Mouse (Mus musculus): ENCODE results near the gene Flnb. TPM values are rescaled to one million over a fixed set of nuclear protein-coding genes. Genes with fewer than 3 reads are reported as not detected.
A peak's percentile ranks its signal among the peaks of the same experiment; 100 is the strongest.

Gene Flnb
- polyA plus RNA-seq, 1 experiment from 2014 or later, result 13.6 TPM

DNA sequence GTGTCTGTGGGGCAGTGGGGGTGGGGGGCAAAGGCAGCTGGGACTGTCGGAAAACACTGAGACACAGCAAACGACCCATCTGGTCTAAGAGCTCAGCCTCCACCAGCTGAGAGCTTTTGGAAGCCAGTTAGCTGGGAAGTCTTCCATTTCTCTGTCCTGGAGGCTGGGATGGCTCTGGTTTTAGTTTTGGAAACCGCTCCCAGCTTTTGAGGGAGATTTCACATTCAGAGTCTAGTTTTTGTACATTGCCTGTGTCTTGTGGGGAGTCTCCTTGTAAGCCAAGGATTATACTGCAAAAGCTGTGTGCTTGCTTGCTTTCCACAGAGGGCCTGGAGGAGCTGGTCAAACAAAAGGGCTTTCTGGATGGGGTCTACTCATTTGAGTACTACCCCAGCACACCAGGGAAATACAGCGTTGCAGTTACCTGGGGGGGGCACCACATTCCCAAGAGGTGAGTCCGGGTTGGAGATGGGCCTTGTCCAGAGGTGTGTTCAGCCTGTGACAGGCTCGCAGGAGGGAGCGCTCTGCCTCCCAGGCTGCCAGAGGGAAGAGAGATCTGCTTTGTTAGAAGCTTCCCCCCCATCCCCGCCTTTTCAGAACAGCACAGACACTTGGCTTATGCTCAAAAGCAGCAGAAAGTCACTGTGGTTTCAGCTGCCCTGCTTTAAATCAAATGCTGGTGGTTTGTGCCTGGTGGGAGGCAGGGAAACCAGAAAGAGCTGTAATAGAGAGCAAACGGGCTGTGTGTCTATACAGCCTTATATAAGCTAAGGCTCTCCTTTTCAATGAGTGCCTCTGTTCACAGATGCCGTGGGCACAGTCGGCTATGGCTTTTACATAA, 71.3 kb downstream of the Flnb start:
- H3K4me3 ChIP-seq (replicated peaks; ENCODE audit: low read depth, low read length), result no peak overlapping the region
- H3K9me3 ChIP-seq (ENCODE audit: control insufficient read depth, low read length), result no peaks in the 10 kb centered on the region
- no peaks in the 10 kb centered on the region for H3K27me3 ChIP-seq (ENCODE audit: control insufficient read depth, insufficient read depth, low read length)
- H3K9ac ChIP-seq (replicated peaks; ENCODE audit: low read length), result 0 out of 2 replicates have a peak overlapping the region, but pooled peaks have one; percentile 6
- H3K4me2 ChIP-seq (ENCODE audit: low read length), result no peak overlapping the region
- ATAC-seq (ENCODE audit: low FRiP score, low TSS enrichment) (peak; percentile 75), DNase-seq (peak; percentile 79)
- peaks cover 11% of the 10 kb centered on the region; the same call in 1 of the 2 replicates for H3K4me1 ChIP-seq (ENCODE audit: control insufficient read depth, insufficient read depth, low read length)
- H3K36me3 ChIP-seq (ENCODE audit: control insufficient read depth, insufficient read depth, low read length), result peaks cover 46% of the 10 kb centered on the region
- WGBS, result 45% methylated on average over 11 of the region's 11 CpGs
- H3K27ac ChIP-seq (replicated peaks; ENCODE audit: low read depth, low read length), result peak overlapping the region; percentile 74

DNA sequence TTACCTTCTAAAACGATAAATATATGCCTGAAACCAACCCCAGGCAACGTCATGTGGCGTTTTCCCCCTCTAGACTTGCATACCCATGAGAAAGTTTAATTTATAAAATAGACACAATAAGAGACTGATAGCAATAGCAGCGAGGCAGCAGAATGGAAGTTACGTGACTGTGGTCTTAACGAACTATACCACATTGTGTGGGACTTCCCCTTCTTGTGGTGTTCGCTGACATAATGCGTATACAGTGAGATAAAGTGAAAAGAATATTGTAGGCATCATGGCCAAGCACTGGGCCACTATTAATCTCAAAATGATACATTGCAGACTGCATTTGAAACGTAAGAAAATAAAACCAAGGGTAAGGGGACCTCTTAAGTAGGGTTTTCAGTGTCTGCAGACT, 72.1 kb downstream of the Flnb start:
- Histone ChIP-seq H3K9ac (replicated peaks; ENCODE audit: low read length) (no peak overlapping the region), H3K4me3 (replicated peaks; ENCODE audit: low read depth, low read length) (no peak overlapping the region), H3K36me3 (ENCODE audit: control insufficient read depth, insufficient read depth, low read length) (peaks cover 46% of the 10 kb centered on the region), H3K9me3 (ENCODE audit: control insufficient read depth, low read length) (no peaks in the 10 kb centered on the region), H3K27me3 (ENCODE audit: control insufficient read depth, insufficient read depth, low read length) (no peaks in the 10 kb centered on the region), H3K27ac (replicated peaks; ENCODE audit: low read depth, low read length) (peak overlapping the region; percentile 74), H3K4me2 (ENCODE audit: low read length) (no peak overlapping the region), H3K4me1 (ENCODE audit: control insufficient read depth, insufficient read depth, low read length) (peaks cover 11% of the 10 kb centered on the region; the same call in 1 of the 2 replicates)
- 81% methylated on average over 9 of the region's 9 CpGs for WGBS
- DNase-seq, result no peak
- ATAC-seq (ENCODE audit: low FRiP score, low TSS enrichment), result no peak

DNA sequence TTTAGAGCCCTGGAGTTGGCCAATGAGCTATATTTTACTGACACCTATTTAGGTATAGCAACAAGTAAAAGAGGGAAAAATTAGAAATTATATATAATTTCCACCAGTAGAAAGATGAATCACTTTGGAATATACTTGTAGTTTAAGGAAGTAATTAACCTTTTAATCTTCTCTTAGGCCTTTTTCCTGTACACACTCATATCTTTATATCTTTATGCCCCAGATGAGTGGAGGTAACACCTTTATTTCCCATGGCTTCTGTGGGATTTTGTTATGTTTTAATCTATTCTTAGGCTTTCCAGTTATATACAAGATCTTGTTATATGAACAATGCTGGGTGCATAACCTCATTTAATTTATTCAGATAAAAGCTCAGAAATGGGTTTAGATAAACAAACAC, 73.6 kb downstream of the Flnb start:
- no peak overlapping the region for H3K4me3 ChIP-seq (replicated peaks; ENCODE audit: low read depth, low read length)
- H3K4me2 ChIP-seq (ENCODE audit: low read length), result no peak overlapping the region
- no peaks in the 10 kb centered on the region for H3K27me3 ChIP-seq (ENCODE audit: control insufficient read depth, insufficient read depth, low read length)
- H3K9me3 ChIP-seq (ENCODE audit: control insufficient read depth, low read length), result no peaks in the 10 kb centered on the region
- DNase-seq (no peak), ATAC-seq (ENCODE audit: low FRiP score, low TSS enrichment) (no peak)
- no peak overlapping the region for H3K27ac ChIP-seq (replicated peaks; ENCODE audit: low read depth, low read length)
- peaks cover 11% of the 10 kb centered on the region; the same call in 1 of the 2 replicates for H3K4me1 ChIP-seq (ENCODE audit: control insufficient read depth, insufficient read depth, low read length)
- H3K36me3 ChIP-seq (ENCODE audit: control insufficient read depth, insufficient read depth, low read length), result peaks cover 46% of the 10 kb centered on the region
- no peak overlapping the region for H3K9ac ChIP-seq (replicated peaks; ENCODE audit: low read length)

DNA sequence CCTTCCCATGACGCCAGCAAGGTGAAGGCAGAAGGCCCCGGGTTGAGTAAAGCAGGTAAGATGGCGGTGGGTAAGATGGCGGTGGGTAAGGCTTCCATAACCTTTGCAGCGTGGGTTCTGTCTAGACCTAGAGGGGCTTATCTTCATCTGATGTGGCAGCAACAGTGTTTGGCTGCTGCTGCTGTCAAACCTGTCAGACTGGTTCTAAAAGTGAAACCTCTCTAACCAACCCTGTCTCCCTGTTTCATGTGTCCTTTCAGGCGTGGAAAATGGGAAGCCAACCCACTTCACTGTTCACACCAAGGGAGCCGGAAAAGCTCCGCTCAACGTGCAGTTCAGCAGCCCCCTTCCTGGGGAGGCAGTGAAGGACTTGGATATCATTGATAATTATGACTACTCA, 78.4 kb downstream of the Flnb start:
- Histone ChIP-seq H3K9ac (replicated peaks; ENCODE audit: low read length) (no peak overlapping the region), H3K4me2 (ENCODE audit: low read length) (no peak overlapping the region), H3K4me3 (replicated peaks; ENCODE audit: low read depth, low read length) (no peak overlapping the region), H3K4me1 (ENCODE audit: control insufficient read depth, insufficient read depth, low read length) (no peaks in the 10 kb centered on the region), H3K27me3 (ENCODE audit: control insufficient read depth, insufficient read depth, low read length) (no peaks in the 10 kb centered on the region), H3K27ac (replicated peaks; ENCODE audit: low read depth, low read length) (no peak overlapping the region), H3K36me3 (ENCODE audit: control insufficient read depth, insufficient read depth, low read length) (peaks cover 54% of the 10 kb centered on the region), H3K9me3 (ENCODE audit: control insufficient read depth, low read length) (no peaks in the 10 kb centered on the region)
- 94% methylated on average over 9 of the region's 9 CpGs for WGBS
- ATAC-seq (ENCODE audit: low FRiP score, low TSS enrichment), result no peak
- DNase-seq, result no peak

DNA sequence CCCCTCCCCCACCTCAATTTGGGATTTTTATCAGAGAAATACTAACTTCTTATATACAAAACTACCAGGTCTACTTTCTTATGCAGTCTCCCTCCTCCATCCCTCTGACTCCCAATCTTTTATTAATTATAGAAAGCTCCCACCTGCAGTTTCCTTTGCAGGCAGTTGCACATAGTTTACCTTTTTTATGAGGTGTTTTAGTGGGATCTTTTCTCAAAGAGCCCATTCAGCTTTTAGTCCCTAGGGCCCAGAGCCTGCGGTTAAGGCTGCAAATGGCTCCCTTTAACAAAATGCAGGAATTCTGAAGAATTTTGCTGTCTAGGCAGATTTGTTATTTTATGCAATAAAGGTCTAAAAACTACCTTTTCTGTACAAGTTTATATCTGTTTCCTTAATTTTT, 78.9 kb downstream of the Flnb start:
- Histone ChIP-seq H3K27ac (replicated peaks; ENCODE audit: low read depth, low read length) (no peak overlapping the region), H3K9ac (replicated peaks; ENCODE audit: low read length) (no peak overlapping the region), H3K4me2 (ENCODE audit: low read length) (no peak overlapping the region), H3K9me3 (ENCODE audit: control insufficient read depth, low read length) (no peaks in the 10 kb centered on the region), H3K36me3 (ENCODE audit: control insufficient read depth, insufficient read depth, low read length) (peaks cover 54% of the 10 kb centered on the region), H3K4me3 (replicated peaks; ENCODE audit: low read depth, low read length) (no peak overlapping the region), H3K4me1 (ENCODE audit: control insufficient read depth, insufficient read depth, low read length) (no peaks in the 10 kb centered on the region), H3K27me3 (ENCODE audit: control insufficient read depth, insufficient read depth, low read length) (no peaks in the 10 kb centered on the region)
- 94% methylated on average over 1 of the region's 1 CpGs for WGBS
- ATAC-seq (ENCODE audit: low FRiP score, low TSS enrichment) (no peak), DNase-seq (no peak)

GRCm38 (mm10) chr14:7899986-7900385, 82.2 kb downstream of the Flnb start:
- H3K4me3 ChIP-seq (replicated peaks; ENCODE audit: low read depth, low read length), result no peak overlapping the region
- no peaks in the 10 kb centered on the region for H3K4me1 ChIP-seq (ENCODE audit: control insufficient read depth, insufficient read depth, low read length)
- 89% methylated on average over 3 of the region's 3 CpGs for WGBS
- no peaks in the 10 kb centered on the region for H3K9me3 ChIP-seq (ENCODE audit: control insufficient read depth, low read length)
- H3K27me3 ChIP-seq (ENCODE audit: control insufficient read depth, insufficient read depth, low read length), result no peaks in the 10 kb centered on the region
- no peak overlapping the region for H3K4me2 ChIP-seq (ENCODE audit: low read length)
- H3K27ac ChIP-seq (replicated peaks; ENCODE audit: low read depth, low read length), result no peak overlapping the region
- no peak for DNase-seq
- ATAC-seq (ENCODE audit: low FRiP score, low TSS enrichment), result no peak
- H3K36me3 ChIP-seq (ENCODE audit: control insufficient read depth, insufficient read depth, low read length), result peaks cover 38% of the 10 kb centered on the region
- no peak overlapping the region for H3K9ac ChIP-seq (replicated peaks; ENCODE audit: low read length)

DNA sequence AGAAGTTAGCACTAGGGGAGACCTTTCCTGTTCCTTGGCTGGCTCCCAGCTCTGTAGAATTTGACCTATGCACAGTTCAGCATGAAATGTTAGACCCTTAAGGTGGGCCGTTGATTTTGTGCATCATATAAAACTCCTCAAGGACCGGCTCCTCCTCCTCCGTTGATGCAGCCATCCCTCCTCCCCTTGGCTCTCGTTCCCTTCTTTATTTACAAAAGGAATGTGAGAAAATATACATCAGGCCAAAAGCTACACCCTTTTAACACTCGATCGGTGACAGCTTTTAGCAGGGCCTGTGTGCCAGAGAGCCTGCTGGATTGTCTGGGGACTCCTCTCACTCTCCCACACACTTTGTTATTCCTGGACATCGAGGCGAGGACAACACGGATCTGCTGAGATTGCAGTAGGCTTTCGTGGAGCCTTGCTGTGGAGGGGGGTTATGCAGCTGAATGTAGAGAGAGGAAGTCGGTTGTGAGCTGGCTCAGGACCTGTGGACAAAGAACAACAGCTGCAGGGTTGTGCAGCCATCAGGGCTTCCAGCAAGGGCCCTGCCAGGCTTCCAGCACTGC, 82.8 kb downstream of the Flnb start:
- H3K9me3 ChIP-seq (ENCODE audit: control insufficient read depth, low read length), result no peaks in the 10 kb centered on the region
- H3K4me2 ChIP-seq (ENCODE audit: low read length), result no peak overlapping the region
- H3K27ac ChIP-seq (replicated peaks; ENCODE audit: low read depth, low read length), result no peak overlapping the region; the same call in 1 of the 2 replicates
- H3K4me3 ChIP-seq (replicated peaks; ENCODE audit: low read depth, low read length), result no peak overlapping the region
- DNase-seq (peak; percentile 9), ATAC-seq (ENCODE audit: low FRiP score, low TSS enrichment) (no peak)
- no peak overlapping the region for H3K9ac ChIP-seq (replicated peaks; ENCODE audit: low read length)
- H3K27me3 ChIP-seq (ENCODE audit: control insufficient read depth, insufficient read depth, low read length), result no peaks in the 10 kb centered on the region
- H3K4me1 ChIP-seq (ENCODE audit: control insufficient read depth, insufficient read depth, low read length), result no peaks in the 10 kb centered on the region
- 80% methylated on average over 11 of the region's 11 CpGs for WGBS
- peaks cover 40% of the 10 kb centered on the region for H3K36me3 ChIP-seq (ENCODE audit: control insufficient read depth, insufficient read depth, low read length)

DNA sequence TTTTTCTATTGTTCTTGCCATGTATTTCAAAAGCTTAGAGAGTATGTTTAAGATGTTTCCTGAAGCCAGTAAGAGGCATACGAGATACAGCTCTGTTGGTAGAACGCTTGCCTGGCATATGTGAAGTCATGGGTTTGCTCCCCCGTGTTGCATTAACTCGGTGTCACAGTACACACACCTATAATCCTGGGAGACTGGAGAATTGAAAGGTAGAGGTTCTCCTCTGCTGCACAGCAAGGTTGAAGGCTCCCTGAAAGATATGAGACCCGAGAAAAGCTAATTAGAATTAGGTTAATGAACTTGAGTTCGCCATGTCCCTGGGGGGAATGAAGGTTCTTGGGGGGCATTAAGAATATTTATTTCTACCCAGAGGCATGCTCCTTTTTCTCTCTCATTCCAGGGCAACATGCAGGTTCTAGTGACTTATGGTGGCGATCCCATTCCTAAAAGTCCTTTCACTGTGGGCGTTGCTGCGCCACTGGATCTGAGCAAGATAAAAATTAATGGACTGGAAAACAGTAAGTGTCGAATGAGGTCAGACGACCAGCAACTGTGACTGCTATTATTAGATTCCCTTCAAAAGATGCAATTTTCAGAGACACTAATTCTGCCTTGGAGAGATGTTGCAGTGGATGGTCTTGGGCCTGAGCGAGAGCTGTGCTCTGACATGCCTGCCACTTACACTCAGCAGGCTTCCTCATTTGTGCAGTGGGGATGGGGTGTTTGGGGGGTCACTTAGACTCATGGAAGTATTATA, 83.9 kb downstream of the Flnb start:
- DNase-seq (no peak), ATAC-seq (ENCODE audit: low FRiP score, low TSS enrichment) (no peak)
- WGBS, result 85% methylated on average over 12 of the region's 12 CpGs
- Histone ChIP-seq H3K4me2 (ENCODE audit: low read length) (no peak overlapping the region), H3K36me3 (ENCODE audit: control insufficient read depth, insufficient read depth, low read length) (peaks cover 37% of the 10 kb centered on the region), H3K27me3 (ENCODE audit: control insufficient read depth, insufficient read depth, low read length) (no peaks in the 10 kb centered on the region), H3K9me3 (ENCODE audit: control insufficient read depth, low read length) (no peaks in the 10 kb centered on the region), H3K4me3 (replicated peaks; ENCODE audit: low read depth, low read length) (no peak overlapping the region), H3K9ac (replicated peaks; ENCODE audit: low read length) (no peak overlapping the region), H3K4me1 (ENCODE audit: control insufficient read depth, insufficient read depth, low read length) (no peaks in the 10 kb centered on the region), H3K27ac (replicated peaks; ENCODE audit: low read depth, low read length) (no peak overlapping the region)
